Mouse (Mus musculus) liver, postnatal 0 days (tissue): ENCODE measurements at regions not wholly inside any gene's neighbourhood (a gene's known extent, or its start where the extent isn't known, plus 50 kb on each side); places are given as distances from the start of the nearest gene placed in this dataset.

Experiments used
- CTCF ChIP-seq: sonication (generic); IDR thresholded peaks from 2 replicates; pipeline ENCODE4 v1.5.1; 2016; ENCODE audit warnings: antibody characterized with exemption, low read depth
- EP300 ChIP-seq: IDR thresholded peaks from 2 replicates; pipeline ENCODE4 v1.6.1; 2016; ENCODE audit warnings: antibody characterized with exemption, low read depth, mild to moderate bottlenecking

DNA sequence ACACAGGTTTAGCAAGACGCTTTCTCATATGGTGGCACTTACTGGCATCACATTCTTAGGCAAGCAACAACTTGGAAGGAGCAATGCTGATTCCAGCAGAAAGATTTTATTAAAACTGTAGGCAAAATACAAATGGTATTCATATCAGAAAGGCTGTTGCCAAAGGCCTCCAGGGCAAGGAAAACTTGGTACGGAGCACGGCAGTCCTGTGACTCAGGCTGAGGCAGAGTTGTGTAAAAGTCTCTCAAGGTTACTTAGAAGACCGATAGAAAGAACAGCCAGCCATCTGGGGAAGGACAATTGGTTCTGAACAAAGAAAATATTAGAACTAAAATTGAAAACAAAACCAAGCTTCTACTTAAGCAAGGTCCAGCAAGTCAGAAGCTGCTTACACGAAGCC, 201.2 kb downstream of the Col12a1 start:
- no peak for TF ChIP-seq CTCF
- TF ChIP-seq EP300: no peak
